Mouse (Mus musculus): Measurements from ENCODE around the gene Limk1. TPM values are rescaled to one million over a fixed set of nuclear protein-coding genes. Genes with fewer than 3 reads are reported as not detected.

Limk1 gene
- polyA plus RNA-seq, 1 experiment: not detected

- H3K4me3 ChIP-seq (ENCODE audit: insufficient read depth, low read depth, low read length): no peak overlapping the region
- WGBS: 36% methylated on average over 4 of the region's 4 CpGs
- H3K4me1 ChIP-seq (ENCODE audit: control insufficient read depth, insufficient read depth, low read length): peaks cover 2% of the 10 kb centered on the region; the same call in 1 of the 2 replicates
- TF ChIP-seq POLR2A (IDR thresholded peaks at IDR 0.05; ENCODE audit: insufficient read depth, low read depth, low read length) (no peak), CTCF (IDR thresholded peaks at IDR 0.05; ENCODE audit: insufficient read depth, low read depth, low read length) (no peak)
- H3K27ac ChIP-seq (ENCODE audit: insufficient read depth, low read depth, low read length): no peak overlapping the region; the same call in 1 of the 2 replicates
Observed at GRCm38 (mm10) chr5:134629508-134629907, 58.9 kb downstream of the Limk1 start.

DNA sequence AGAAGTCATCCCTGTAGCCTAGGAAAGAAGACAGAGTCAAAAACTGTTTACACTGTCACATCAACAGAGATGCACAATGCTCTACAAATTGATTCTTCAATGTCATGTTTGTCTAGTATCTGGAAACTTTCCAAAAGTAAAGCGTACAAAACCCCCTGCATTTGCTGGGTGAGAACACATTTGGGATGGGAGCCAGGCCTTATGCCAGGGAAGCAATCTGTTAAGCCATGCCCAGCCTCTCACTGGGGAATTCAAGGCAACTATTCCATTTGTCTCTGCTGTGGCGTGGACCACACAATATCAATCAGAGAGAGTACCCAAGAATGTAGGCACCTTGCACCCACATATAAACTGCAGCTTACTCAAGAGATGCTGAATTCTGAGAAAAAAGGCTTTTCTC lies 66.3 kb downstream of the Limk1 start:
- no peak overlapping the region for H3K27ac ChIP-seq (ENCODE audit: insufficient read depth, low read depth, low read length)

DNA sequence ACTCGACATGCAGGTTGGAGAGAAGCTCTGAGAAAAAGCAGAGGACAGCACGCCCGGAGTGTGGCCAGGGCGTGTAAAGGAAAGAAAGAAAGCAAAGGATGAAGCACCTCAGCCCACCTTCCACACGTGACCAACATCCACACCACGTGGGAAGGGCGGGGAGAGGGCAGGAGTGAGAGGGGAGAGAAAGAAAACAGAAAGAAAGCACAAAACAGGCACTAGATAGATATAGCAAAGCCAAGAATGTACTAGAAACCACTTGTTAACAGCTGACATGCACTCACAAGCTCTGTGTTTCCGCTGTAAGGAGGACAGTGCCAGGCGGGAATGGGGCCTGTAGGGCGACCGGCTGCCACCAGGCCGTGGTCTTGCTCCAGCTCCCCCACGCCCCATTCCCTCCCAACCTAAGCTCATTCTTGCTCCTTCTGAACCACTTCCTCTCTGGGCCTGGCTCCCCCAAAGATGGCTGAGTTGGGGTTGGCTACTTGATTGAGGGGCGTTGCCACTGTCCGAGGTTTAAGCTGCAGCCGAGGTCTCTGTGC lies 67.2 kb downstream of the Limk1 start:
- Histone ChIP-seq H3K27ac (ENCODE audit: insufficient read depth, low read depth, low read length) (no peak overlapping the region), H3K4me3 (ENCODE audit: insufficient read depth, low read depth, low read length) (no peak overlapping the region), H3K4me1 (ENCODE audit: control insufficient read depth, insufficient read depth, low read length) (peaks cover 8% of the 10 kb centered on the region; the same call in 1 of the 2 replicates)
- WGBS: 85% methylated on average over 16 of the region's 16 CpGs
- no peak for TF ChIP-seq POLR2A (IDR thresholded peaks at IDR 0.05; ENCODE audit: insufficient read depth, low read depth, low read length)
- TF ChIP-seq CTCF (IDR thresholded peaks at IDR 0.05; ENCODE audit: insufficient read depth, low read depth, low read length): no peak

More for the DNA sequence above, 66.3 kb downstream of the Limk1 start:
- TF ChIP-seq CTCF (IDR thresholded peaks at IDR 0.05; ENCODE audit: insufficient read depth, low read depth, low read length) (no peak), POLR2A (IDR thresholded peaks at IDR 0.05; ENCODE audit: insufficient read depth, low read depth, low read length) (no peak)
- 26% methylated on average over 2 of the region's 2 CpGs for WGBS
- H3K4me3 ChIP-seq (ENCODE audit: insufficient read depth, low read depth, low read length): no peak overlapping the region
- H3K4me1 ChIP-seq (ENCODE audit: control insufficient read depth, insufficient read depth, low read length): peaks cover 8% of the 10 kb centered on the region; the same call in 1 of the 2 replicates

DNA sequence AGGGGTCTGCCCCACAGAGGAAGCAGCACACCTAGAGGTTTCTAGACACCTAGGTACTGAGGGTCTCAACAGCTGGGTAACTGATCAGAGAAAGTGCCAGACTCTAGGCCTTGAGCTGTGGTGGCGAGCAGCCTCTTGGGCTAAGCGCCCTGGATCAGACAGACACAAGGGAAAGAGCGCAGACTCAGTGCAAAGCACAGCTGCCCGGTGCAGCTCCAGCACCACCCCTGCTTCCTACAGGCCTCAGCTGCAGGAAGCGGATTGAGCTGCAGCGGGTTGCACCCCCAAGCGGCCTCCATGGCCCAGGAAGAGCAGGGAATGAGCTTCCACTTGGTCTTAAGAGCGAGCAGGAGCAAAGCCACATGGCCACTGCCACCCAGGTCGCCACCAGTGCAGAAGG lies 67.9 kb downstream of the Limk1 start:
- no peak for TF ChIP-seq POLR2A (IDR thresholded peaks at IDR 0.05; ENCODE audit: insufficient read depth, low read depth, low read length)
- no peak for TF ChIP-seq CTCF (IDR thresholded peaks at IDR 0.05; ENCODE audit: insufficient read depth, low read depth, low read length)
- Histone ChIP-seq H3K4me3 (ENCODE audit: insufficient read depth, low read depth, low read length) (no peak overlapping the region), H3K4me1 (ENCODE audit: control insufficient read depth, insufficient read depth, low read length) (peaks cover 9% of the 10 kb centered on the region; the same call in 1 of the 2 replicates), H3K27ac (ENCODE audit: insufficient read depth, low read depth, low read length) (no peak overlapping the region)
- 60% methylated on average over 9 of the region's 9 CpGs for WGBS

DNA sequence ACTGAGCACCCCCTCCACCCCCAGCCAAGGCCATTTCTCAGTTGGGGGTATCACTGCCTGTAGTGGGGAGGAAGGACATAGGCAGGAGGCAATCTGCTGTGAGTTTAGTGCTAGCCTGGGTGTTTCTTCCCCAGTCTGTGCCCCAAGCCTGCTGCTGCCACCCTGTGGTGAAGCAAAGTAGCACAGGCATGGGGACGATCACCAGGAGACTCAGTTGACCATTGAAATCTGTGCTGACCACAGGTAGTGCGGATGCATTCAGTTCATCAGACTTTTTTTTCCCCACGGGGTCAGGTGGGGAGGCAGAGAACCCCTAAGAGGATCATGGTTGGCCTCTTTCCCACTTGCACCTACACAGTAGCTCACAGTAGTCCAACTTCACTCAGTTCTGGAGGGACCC lies 71.3 kb downstream of the Limk1 start:
- TF ChIP-seq CTCF (IDR thresholded peaks at IDR 0.05; ENCODE audit: insufficient read depth, low read depth, low read length): peak; percentile 76
- TF ChIP-seq POLR2A (IDR thresholded peaks at IDR 0.05; ENCODE audit: insufficient read depth, low read depth, low read length): no peak
- Histone ChIP-seq H3K27ac (ENCODE audit: insufficient read depth, low read depth, low read length) (no peak overlapping the region), H3K4me1 (ENCODE audit: control insufficient read depth, insufficient read depth, low read length) (peaks cover 18% of the 10 kb centered on the region), H3K4me3 (ENCODE audit: insufficient read depth, low read depth, low read length) (no peak overlapping the region)
- WGBS: 48% methylated on average over 3 of the region's 3 CpGs

DNA sequence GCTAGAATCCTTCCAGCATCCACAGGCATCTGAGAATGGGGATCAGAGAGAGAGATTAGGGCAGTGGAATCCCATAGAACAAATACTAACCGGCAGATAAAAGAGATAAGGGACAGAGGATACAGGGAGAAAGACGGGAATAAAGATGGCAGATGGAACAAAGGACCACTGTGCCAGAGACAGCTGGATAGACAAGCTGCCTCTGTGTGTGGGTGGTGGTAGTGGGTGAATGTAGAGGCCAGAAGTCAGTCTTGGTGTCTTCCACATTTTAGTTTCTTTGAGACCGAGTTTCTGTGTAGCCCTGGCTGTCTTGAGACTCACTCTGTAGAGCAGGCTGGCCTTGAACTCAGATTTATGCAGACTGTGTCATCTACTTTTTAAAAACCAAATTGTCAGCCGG lies 72.6 kb downstream of the Limk1 start:
- peaks cover 25% of the 10 kb centered on the region for H3K4me1 ChIP-seq (ENCODE audit: control insufficient read depth, insufficient read depth, low read length)
- WGBS: 66% methylated on average over 4 of the region's 4 CpGs
- H3K4me3 ChIP-seq (ENCODE audit: insufficient read depth, low read depth, low read length): no peak overlapping the region
- no peak for TF ChIP-seq CTCF (IDR thresholded peaks at IDR 0.05; ENCODE audit: insufficient read depth, low read depth, low read length)
- TF ChIP-seq POLR2A (IDR thresholded peaks at IDR 0.05; ENCODE audit: insufficient read depth, low read depth, low read length): no peak
- 0 out of 2 replicates have a peak overlapping the region, but pooled peaks have one; percentile 12 for H3K27ac ChIP-seq (ENCODE audit: insufficient read depth, low read depth, low read length)

GRCm38 (mm10) chr5:134615380-134615779 lies 73.0 kb downstream of the Limk1 start:
- TF ChIP-seq CTCF (IDR thresholded peaks at IDR 0.05; ENCODE audit: insufficient read depth, low read depth, low read length) (no peak), POLR2A (IDR thresholded peaks at IDR 0.05; ENCODE audit: insufficient read depth, low read depth, low read length) (no peak)
- 83% methylated on average over 8 of the region's 8 CpGs for WGBS
- peaks cover 21% of the 10 kb centered on the region for H3K4me1 ChIP-seq (ENCODE audit: control insufficient read depth, insufficient read depth, low read length)
- H3K27ac ChIP-seq (ENCODE audit: insufficient read depth, low read depth, low read length): peak overlapping the region; percentile 12; the same call in 1 of the 2 replicates
- no peak overlapping the region for H3K4me3 ChIP-seq (ENCODE audit: insufficient read depth, low read depth, low read length)

DNA sequence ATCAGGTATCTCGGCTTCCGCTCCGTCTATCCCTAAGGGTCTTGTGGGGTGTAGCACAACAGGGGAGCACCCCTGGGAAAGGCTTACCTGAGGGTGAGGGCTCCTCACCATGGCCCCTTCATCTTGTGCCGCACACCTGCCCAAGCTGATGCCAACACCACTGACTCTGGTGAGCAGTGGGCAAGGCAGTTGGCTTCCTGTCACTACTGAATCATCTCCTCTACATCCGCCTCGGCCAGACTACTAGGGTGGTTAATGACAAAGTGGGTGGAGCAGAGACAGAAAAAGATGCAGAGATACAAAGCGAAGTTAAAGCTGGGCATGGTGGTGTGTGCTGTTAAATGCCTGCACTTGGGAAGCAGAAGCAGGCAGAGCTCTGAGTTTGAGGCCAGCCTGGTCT lies 73.6 kb downstream of the Limk1 start, which contains the start of gene Lat2:
TSS of gene Lat2 (minus strand) at position 224 of the 400 bp plus-strand sequence.
- no peak for TF ChIP-seq CTCF (IDR thresholded peaks at IDR 0.05; ENCODE audit: insufficient read depth, low read depth, low read length)
- no peak for TF ChIP-seq POLR2A (IDR thresholded peaks at IDR 0.05; ENCODE audit: insufficient read depth, low read depth, low read length)
- WGBS: 70% methylated on average over 7 of the region's 7 CpGs
- Histone ChIP-seq H3K27ac (ENCODE audit: insufficient read depth, low read depth, low read length) (peak within 1 kb of the TSS; percentile 12; the same call in 1 of the 2 replicates), H3K4me3 (ENCODE audit: insufficient read depth, low read depth, low read length) (no peak within 1 kb of the TSS), H3K4me1 (ENCODE audit: control insufficient read depth, insufficient read depth, low read length) (peaks cover 18% of the 10 kb centered on the region)

DNA sequence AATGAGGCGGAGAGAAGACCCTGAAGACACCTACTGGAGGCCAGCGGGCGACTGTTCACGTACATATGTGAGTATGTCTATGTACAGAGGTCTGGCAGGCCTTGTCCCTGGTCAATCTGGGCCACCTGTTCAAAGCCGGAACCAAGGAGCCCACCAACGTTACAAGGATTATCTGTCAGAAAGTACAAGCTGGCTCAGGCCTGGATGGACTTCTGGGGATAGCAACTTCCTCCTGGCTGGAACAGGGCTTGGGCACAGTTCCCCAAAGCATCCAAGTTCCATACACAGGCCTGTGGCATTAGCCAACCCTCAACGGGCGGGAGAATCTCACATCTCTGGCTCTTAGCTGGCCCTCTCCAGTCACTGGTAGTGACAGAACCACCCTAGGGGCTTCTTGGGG lies 74.1 kb downstream of the Limk1 start:
- no peak overlapping the region for H3K27ac ChIP-seq (ENCODE audit: insufficient read depth, low read depth, low read length)
- WGBS: 90% methylated on average over 8 of the region's 8 CpGs
- H3K4me1 ChIP-seq (ENCODE audit: control insufficient read depth, insufficient read depth, low read length): peaks cover 18% of the 10 kb centered on the region
- TF ChIP-seq CTCF (IDR thresholded peaks at IDR 0.05; ENCODE audit: insufficient read depth, low read depth, low read length) (no peak), POLR2A (IDR thresholded peaks at IDR 0.05; ENCODE audit: insufficient read depth, low read depth, low read length) (no peak)
- no peak overlapping the region for H3K4me3 ChIP-seq (ENCODE audit: insufficient read depth, low read depth, low read length)
